Mouse (Mus musculus) myocyte (in vitro differentiated cells): ENCODE data around the gene Tbce.

Source experiments
- CEBPB ChIP-seq: IDR thresholded peaks from 2 replicates; pipeline ENCODE4 v1.6.1; 2011; ENCODE audit warnings: mild to moderate bottlenecking, moderate library complexity; ENCODE audit not compliant: poor library complexity, insufficient read depth, severe bottlenecking
- E2F4 ChIP-seq: IDR thresholded peaks from one replicate; pipeline ENCODE4 v1.6.1; 2011; ENCODE audit warnings: mild to moderate bottlenecking, control low read depth, moderate library complexity; ENCODE audit not compliant: insufficient read depth
- MAX ChIP-seq: IDR thresholded peaks from one replicate; pipeline ENCODE4 v1.6.1; 2011; ENCODE audit warnings: low read depth, mild to moderate bottlenecking, control low read depth
- MYOD1 ChIP-seq, 3 experiments: IDR thresholded peaks; one replicate each; pipeline ENCODE4 v1.6.1; 2011; ENCODE audit warnings: control low read depth in 2 of 3, low read depth in 2 of 3, mild to moderate bottlenecking in 2 of 3, moderate library complexity in 1 of 3; ENCODE audit not compliant: insufficient read length in 2 of 3, control insufficient read depth in 1 of 3
- MYOG ChIP-seq, 3 experiments: IDR thresholded peaks; one replicate each; pipeline ENCODE4 v1.6.1; 2011; ENCODE audit warnings: control low read depth in 2 of 3, low read depth in 2 of 3, mild to moderate bottlenecking in 2 of 3; ENCODE audit not compliant: insufficient read length in 2 of 3, control insufficient read depth in 1 of 3, insufficient read depth in 1 of 3
- POLR2A ChIP-seq: IDR thresholded peaks from one replicate; pipeline ENCODE4 v1.6.1; 2011; ENCODE audit warnings: low read depth, mild to moderate bottlenecking, control low read depth, moderate library complexity; ENCODE audit not compliant: insufficient read length
- POLR2AphosphoS2 ChIP-seq: IDR thresholded peaks from one replicate; pipeline ENCODE4 v1.6.1; 2011; ENCODE audit warnings: low read depth, control low read depth; ENCODE audit not compliant: insufficient read length
- REST ChIP-seq: IDR thresholded peaks from one replicate; pipeline ENCODE4 v1.6.1; 2011; ENCODE audit warnings: mild to moderate bottlenecking, control low read depth, moderate library complexity; ENCODE audit not compliant: insufficient read depth, insufficient read length
- TCF12 ChIP-seq: IDR thresholded peaks from one replicate; pipeline ENCODE4 v1.6.1; 2011; ENCODE audit warnings: mild to moderate bottlenecking, control low read depth; ENCODE audit not compliant: poor library complexity, insufficient read depth, severe bottlenecking

DNA sequence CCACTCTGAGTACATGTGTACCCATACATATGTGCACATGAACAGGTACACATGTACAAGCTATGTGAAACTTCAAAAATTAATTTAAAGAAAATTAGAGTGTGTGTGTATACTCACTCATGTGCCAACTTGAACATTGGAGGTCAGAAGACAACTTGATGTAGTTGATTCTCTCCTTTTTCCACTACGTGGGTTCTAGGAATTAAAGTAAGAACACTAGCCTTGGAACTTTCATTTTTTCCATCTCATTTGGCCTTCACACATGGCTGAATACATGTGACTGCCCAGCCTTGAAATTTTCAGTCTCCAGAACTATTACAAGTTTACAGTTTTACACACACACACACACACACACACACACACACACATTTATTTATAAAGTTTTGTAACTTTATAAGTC lies 29.9 kb upstream of the Tbce start:
- TF ChIP-seq TCF12 (no peak), POLR2A (no peak), E2F4 (no peak), REST (no peak), MYOG (IDR thresholded peaks at IDR 0.05; ENCODE audit: control insufficient read depth in 1 of 3, insufficient read depth in 1 of 3, insufficient read length in 2 of 3, low read depth in 2 of 3) (no peak), POLR2AphosphoS2 (no peak), MAX (no peak), MYOD1 (IDR thresholded peaks at IDR 0.05; ENCODE audit: control insufficient read depth in 1 of 3, insufficient read length in 2 of 3, low read depth in 2 of 3) (no peak), CEBPB (no peak)
